Mouse (Mus musculus): ENCODE measurements around the gene Adam12. TPM values are rescaled to one million over a fixed set of nuclear protein-coding genes. Genes with fewer than 3 reads are reported as not detected.

Gene Adam12
- polyA plus RNA-seq, 1 experiment from 2014 or later: 8.8 TPM

- Histone ChIP-seq H3K4me2 (no peak overlapping the region), H3K27me3 (ENCODE audit: control insufficient read depth, insufficient read depth, low read length) (no peaks in the 10 kb centered on the region), H3K4me3 (ENCODE audit: low read depth, low read length) (no peak overlapping the region), H3K4me1 (ENCODE audit: control insufficient read depth, insufficient read depth, low read length) (peaks cover 2% of the 10 kb centered on the region; the same call in 1 of the 2 replicates), H3K9me3 (replicated peaks; ENCODE audit: control insufficient read depth, low read length) (no peaks in the 10 kb centered on the region), H3K9ac (ENCODE audit: low read depth, low read length) (no peak overlapping the region), H3K27ac (ENCODE audit: low read depth, low read length) (no peak overlapping the region), H3K36me3 (ENCODE audit: control insufficient read depth, insufficient read depth, low read length) (no peaks in the 10 kb centered on the region)
- WGBS (ENCODE audit: insufficient replicate concordance): 38% methylated on average over 6 of the region's 6 CpGs
- no peak for ATAC-seq (replicated peaks; ENCODE audit: insufficient number of reproducible peaks, low FRiP score, low TSS enrichment)
Observed at GRCm38 (mm10) chr7:133923994-133924393, 308.0 kb downstream of the Adam12 start.

GRCm38 (mm10) chr7:133921291-133921690 lies 310.7 kb downstream of the Adam12 start:
- Histone ChIP-seq H3K9ac (ENCODE audit: low read depth, low read length) (no peak overlapping the region), H3K27ac (ENCODE audit: low read depth, low read length) (no peak overlapping the region), H3K27me3 (ENCODE audit: control insufficient read depth, insufficient read depth, low read length) (no peaks in the 10 kb centered on the region), H3K4me1 (ENCODE audit: control insufficient read depth, insufficient read depth, low read length) (peaks cover 2% of the 10 kb centered on the region; the same call in 1 of the 2 replicates), H3K4me3 (ENCODE audit: low read depth, low read length) (no peak overlapping the region), H3K9me3 (replicated peaks; ENCODE audit: control insufficient read depth, low read length) (no peaks in the 10 kb centered on the region), H3K4me2 (no peak overlapping the region), H3K36me3 (ENCODE audit: control insufficient read depth, insufficient read depth, low read length) (no peaks in the 10 kb centered on the region)
- 91% methylated on average over 4 of the region's 4 CpGs for WGBS (ENCODE audit: insufficient replicate concordance)
- ATAC-seq (replicated peaks; ENCODE audit: insufficient number of reproducible peaks, low FRiP score, low TSS enrichment): no peak

- WGBS (ENCODE audit: insufficient replicate concordance): 74% methylated on average over 7 of the region's 7 CpGs
- Histone ChIP-seq H3K36me3 (ENCODE audit: control insufficient read depth, insufficient read depth, low read length) (no peaks in the 10 kb centered on the region), H3K27ac (ENCODE audit: low read depth, low read length) (no peak overlapping the region), H3K9me3 (replicated peaks; ENCODE audit: control insufficient read depth, low read length) (no peaks in the 10 kb centered on the region), H3K4me2 (no peak overlapping the region), H3K4me3 (ENCODE audit: low read depth, low read length) (no peak overlapping the region), H3K27me3 (ENCODE audit: control insufficient read depth, insufficient read depth, low read length) (no peaks in the 10 kb centered on the region), H3K4me1 (ENCODE audit: control insufficient read depth, insufficient read depth, low read length) (peaks cover 2% of the 10 kb centered on the region; the same call in 1 of the 2 replicates), H3K9ac (ENCODE audit: low read depth, low read length) (no peak overlapping the region)
- no peak for ATAC-seq (replicated peaks; ENCODE audit: insufficient number of reproducible peaks, low FRiP score, low TSS enrichment)
Observed at GRCm38 (mm10) chr7:133920724-133921123, 311.2 kb downstream of the Adam12 start.

- H3K27ac ChIP-seq (ENCODE audit: low read depth, low read length): no peak overlapping the region
- WGBS (ENCODE audit: insufficient replicate concordance): 83% methylated on average over 5 of the region's 5 CpGs
Observed at GRCm38 (mm10) chr7:133919918-133920317, 312.0 kb downstream of the Adam12 start.

GRCm38 (mm10) chr7:133919306-133919705 lies 312.6 kb downstream of the Adam12 start:
- H3K36me3 ChIP-seq (ENCODE audit: control insufficient read depth, insufficient read depth, low read length): no peaks in the 10 kb centered on the region
- H3K9ac ChIP-seq (ENCODE audit: low read depth, low read length): no peak overlapping the region
- H3K9me3 ChIP-seq (replicated peaks; ENCODE audit: control insufficient read depth, low read length): no peaks in the 10 kb centered on the region
- H3K4me1 ChIP-seq (ENCODE audit: control insufficient read depth, insufficient read depth, low read length): no peaks in the 10 kb centered on the region; the same call in 1 of the 2 replicates
- H3K4me2 ChIP-seq: no peak overlapping the region
- 61% methylated on average over 5 of the region's 5 CpGs for WGBS (ENCODE audit: insufficient replicate concordance)
- ATAC-seq (replicated peaks; ENCODE audit: insufficient number of reproducible peaks, low FRiP score, low TSS enrichment): no peak
- H3K27me3 ChIP-seq (ENCODE audit: control insufficient read depth, insufficient read depth, low read length): no peaks in the 10 kb centered on the region
- no peak overlapping the region for H3K4me3 ChIP-seq (ENCODE audit: low read depth, low read length)
- no peak overlapping the region for H3K27ac ChIP-seq (ENCODE audit: low read depth, low read length)

More at GRCm38 (mm10) chr7:133919918-133920317, 312.0 kb downstream of the Adam12 start:
- H3K27me3 ChIP-seq (ENCODE audit: control insufficient read depth, insufficient read depth, low read length): no peaks in the 10 kb centered on the region
- no peak overlapping the region for H3K4me3 ChIP-seq (ENCODE audit: low read depth, low read length)
- no peak for ATAC-seq (replicated peaks; ENCODE audit: insufficient number of reproducible peaks, low FRiP score, low TSS enrichment)
- no peak overlapping the region for H3K4me2 ChIP-seq
- H3K36me3 ChIP-seq (ENCODE audit: control insufficient read depth, insufficient read depth, low read length): no peaks in the 10 kb centered on the region
- H3K9me3 ChIP-seq (replicated peaks; ENCODE audit: control insufficient read depth, low read length): no peaks in the 10 kb centered on the region
- H3K9ac ChIP-seq (ENCODE audit: low read depth, low read length): no peak overlapping the region
- peaks cover 2% of the 10 kb centered on the region; the same call in 1 of the 2 replicates for H3K4me1 ChIP-seq (ENCODE audit: control insufficient read depth, insufficient read depth, low read length)

- Histone ChIP-seq H3K9me3 (replicated peaks; ENCODE audit: control insufficient read depth, low read length) (no peaks in the 10 kb centered on the region), H3K36me3 (ENCODE audit: control insufficient read depth, insufficient read depth, low read length) (no peaks in the 10 kb centered on the region), H3K4me3 (ENCODE audit: low read depth, low read length) (no peak overlapping the region), H3K4me1 (ENCODE audit: control insufficient read depth, insufficient read depth, low read length) (no peaks in the 10 kb centered on the region), H3K27ac (ENCODE audit: low read depth, low read length) (no peak overlapping the region), H3K9ac (ENCODE audit: low read depth, low read length) (no peak overlapping the region), H3K27me3 (ENCODE audit: control insufficient read depth, insufficient read depth, low read length) (no peaks in the 10 kb centered on the region), H3K4me2 (no peak overlapping the region)
- no peak for ATAC-seq (replicated peaks; ENCODE audit: insufficient number of reproducible peaks, low FRiP score, low TSS enrichment)
- WGBS (ENCODE audit: insufficient replicate concordance): 72% methylated on average over 9 of the region's 9 CpGs
Observed at GRCm38 (mm10) chr7:133916230-133916629, 315.7 kb downstream of the Adam12 start.

- no peak overlapping the region for H3K9ac ChIP-seq (ENCODE audit: low read depth, low read length)
- H3K9me3 ChIP-seq (replicated peaks; ENCODE audit: control insufficient read depth, low read length): no peaks in the 10 kb centered on the region
- H3K27ac ChIP-seq (ENCODE audit: low read depth, low read length): no peak overlapping the region
- H3K36me3 ChIP-seq (ENCODE audit: control insufficient read depth, insufficient read depth, low read length): no peaks in the 10 kb centered on the region; the same call in 1 of the 2 replicates
- no peaks in the 10 kb centered on the region for H3K4me1 ChIP-seq (ENCODE audit: control insufficient read depth, insufficient read depth, low read length)
- no peaks in the 10 kb centered on the region for H3K27me3 ChIP-seq (ENCODE audit: control insufficient read depth, insufficient read depth, low read length)
- WGBS (ENCODE audit: insufficient replicate concordance): 77% methylated on average over 3 of the region's 3 CpGs
- no peak overlapping the region for H3K4me3 ChIP-seq (ENCODE audit: low read depth, low read length)
- H3K4me2 ChIP-seq: no peak overlapping the region
- no peak for ATAC-seq (replicated peaks; ENCODE audit: insufficient number of reproducible peaks, low FRiP score, low TSS enrichment)
Observed at GRCm38 (mm10) chr7:133911881-133912280, 320.1 kb downstream of the Adam12 start.

- no peaks in the 10 kb centered on the region for H3K27me3 ChIP-seq (ENCODE audit: control insufficient read depth, insufficient read depth, low read length)
- H3K9ac ChIP-seq (ENCODE audit: low read depth, low read length): no peak overlapping the region
- no peak for ATAC-seq (replicated peaks; ENCODE audit: insufficient number of reproducible peaks, low FRiP score, low TSS enrichment)
- no peak overlapping the region for H3K4me2 ChIP-seq
- peaks cover 2% of the 10 kb centered on the region; the same call in 1 of the 2 replicates for H3K36me3 ChIP-seq (ENCODE audit: control insufficient read depth, insufficient read depth, low read length)
- no peak overlapping the region for H3K27ac ChIP-seq (ENCODE audit: low read depth, low read length)
- H3K9me3 ChIP-seq (replicated peaks; ENCODE audit: control insufficient read depth, low read length): no peaks in the 10 kb centered on the region
- 64% methylated on average over 7 of the region's 7 CpGs for whole genome bisulfite sequencing (ENCODE audit: insufficient replicate concordance)
- no peak overlapping the region for H3K4me3 ChIP-seq (ENCODE audit: low read depth, low read length)
- no peaks in the 10 kb centered on the region for H3K4me1 ChIP-seq (ENCODE audit: control insufficient read depth, insufficient read depth, low read length)
Observed at GRCm38 (mm10) chr7:133909833-133910375, 322.0 kb downstream of the Adam12 start.

GRCm38 (mm10) chr7:133908966-133909365 lies 323.0 kb downstream of the Adam12 start:
- H3K4me2 ChIP-seq: no peak overlapping the region
- ATAC-seq (replicated peaks; ENCODE audit: insufficient number of reproducible peaks, low FRiP score, low TSS enrichment): no peak
- peaks cover 2% of the 10 kb centered on the region; the same call in 1 of the 2 replicates for H3K36me3 ChIP-seq (ENCODE audit: control insufficient read depth, insufficient read depth, low read length)
- WGBS (ENCODE audit: insufficient replicate concordance): 93% methylated on average over 4 of the region's 4 CpGs
- H3K9me3 ChIP-seq (replicated peaks; ENCODE audit: control insufficient read depth, low read length): no peaks in the 10 kb centered on the region
- H3K4me1 ChIP-seq (ENCODE audit: control insufficient read depth, insufficient read depth, low read length): no peaks in the 10 kb centered on the region
- H3K27ac ChIP-seq (ENCODE audit: low read depth, low read length): no peak overlapping the region
- H3K4me3 ChIP-seq (ENCODE audit: low read depth, low read length): no peak overlapping the region
- no peaks in the 10 kb centered on the region for H3K27me3 ChIP-seq (ENCODE audit: control insufficient read depth, insufficient read depth, low read length)
- H3K9ac ChIP-seq (ENCODE audit: low read depth, low read length): no peak overlapping the region
